Mouse (Mus musculus): ENCODE data around the gene Ttc25. TPM values are rescaled to one million over a fixed set of nuclear protein-coding genes. Genes with fewer than 3 reads are reported as not detected.

Ttc25 gene
- total RNA-seq, 1 experiment: 3.4 TPM

- Histone ChIP-seq H3K36me3 (ENCODE audit: control insufficient read depth, insufficient read depth, low read length, poor library complexity, severe bottlenecking) (peaks cover 58% of the 10 kb centered on the region), H3K9me3 (ENCODE audit: control insufficient read depth, insufficient read depth, low read depth, low read length) (no peaks in the 10 kb centered on the region), H3K27ac (ENCODE audit: insufficient read depth, low read depth, low read length, poor library complexity, severe bottlenecking) (no peak overlapping the region), H3K4me1 (ENCODE audit: control insufficient read depth in 2 of 2, insufficient read depth in 2 of 2, low read length in 2 of 2, poor library complexity in 1 of 2) (no peaks in the 10 kb centered on the region; a peak in 1 of 4 replicates), H3K9ac (ENCODE audit: insufficient read depth, low read depth, low read length, poor library complexity, severe bottlenecking) (no peak overlapping the region), H3K4me3 (ENCODE audit: insufficient read depth in 1 of 2, low read depth in 1 of 2, low read length in 2 of 2, poor library complexity in 1 of 2, severe bottlenecking in 1 of 2) (no peak overlapping the region)
- DNase-seq (ENCODE audit: low read depth, low spot score): no peak
- TF ChIP-seq MAFK (IDR thresholded peaks at IDR 0.05; ENCODE audit: insufficient read depth, low read depth, low read length) (no peak), ZNF384 (IDR thresholded peaks at IDR 0.05; ENCODE audit: low read depth, low read length) (no peak), CHD2 (IDR thresholded peaks at IDR 0.05; ENCODE audit: low read depth, low read length) (no peak), ZC3H11A (IDR thresholded peaks at IDR 0.05; ENCODE audit: borderline replicate concordance, low read depth, low read length) (no peak), HCFC1 (IDR thresholded peaks at IDR 0.05; ENCODE audit: borderline replicate concordance, insufficient read depth, low read length) (no peak)
- in situ Hi-C loops (cut with MboI; ENCODE audit: low sequenced_read_pairs in 2 of 2, unreplicated experiment in 2 of 2): no loop called here
Observed at GRCm38 (mm10) chr11:100598074-100598473, 52.7 kb downstream of the Ttc25 start.

GRCm38 (mm10) chr11:100601372-100601771 lies 56.0 kb downstream of the Ttc25 start:
- H3K9me3 ChIP-seq (ENCODE audit: control insufficient read depth, insufficient read depth, low read depth, low read length): no peaks in the 10 kb centered on the region
- peaks cover 2 to 15% of the 10 kb centered on the region in 2 experiments; a peak in 2 of 4 replicates for H3K4me1 ChIP-seq (ENCODE audit: control insufficient read depth in 2 of 2, insufficient read depth in 2 of 2, low read length in 2 of 2, poor library complexity in 1 of 2)
- no peak overlapping the region for H3K27ac ChIP-seq (ENCODE audit: insufficient read depth, low read depth, low read length, poor library complexity, severe bottlenecking)
- H3K36me3 ChIP-seq (ENCODE audit: control insufficient read depth, insufficient read depth, low read length, poor library complexity, severe bottlenecking): peaks cover 42% of the 10 kb centered on the region
- TF ChIP-seq MAFK (IDR thresholded peaks at IDR 0.05; ENCODE audit: insufficient read depth, low read depth, low read length) (no peak), ZC3H11A (IDR thresholded peaks at IDR 0.05; ENCODE audit: borderline replicate concordance, low read depth, low read length) (no peak), CHD2 (IDR thresholded peaks at IDR 0.05; ENCODE audit: low read depth, low read length) (no peak), HCFC1 (IDR thresholded peaks at IDR 0.05; ENCODE audit: borderline replicate concordance, insufficient read depth, low read length) (no peak), ZNF384 (IDR thresholded peaks at IDR 0.05; ENCODE audit: low read depth, low read length) (no peak)
- in situ Hi-C loops (cut with MboI; ENCODE audit: low sequenced_read_pairs in 2 of 2, unreplicated experiment in 2 of 2): no loop called here
- H3K4me3 ChIP-seq (ENCODE audit: insufficient read depth in 1 of 2, low read depth in 1 of 2, low read length in 2 of 2, poor library complexity in 1 of 2, severe bottlenecking in 1 of 2): no peak overlapping the region
- no peak for DNase-seq (ENCODE audit: low read depth, low spot score)
- H3K9ac ChIP-seq (ENCODE audit: insufficient read depth, low read depth, low read length, poor library complexity, severe bottlenecking): no peak overlapping the region

- H3K27ac ChIP-seq (ENCODE audit: insufficient read depth, low read depth, low read length, poor library complexity, severe bottlenecking): no peak overlapping the region
- TF ChIP-seq ZC3H11A (IDR thresholded peaks at IDR 0.05; ENCODE audit: borderline replicate concordance, low read depth, low read length) (no peak), HCFC1 (IDR thresholded peaks at IDR 0.05; ENCODE audit: borderline replicate concordance, insufficient read depth, low read length) (no peak), MAFK (IDR thresholded peaks at IDR 0.05; ENCODE audit: insufficient read depth, low read depth, low read length) (no peak), ZNF384 (IDR thresholded peaks at IDR 0.05; ENCODE audit: low read depth, low read length) (no peak), CHD2 (IDR thresholded peaks at IDR 0.05; ENCODE audit: low read depth, low read length) (no peak)
Observed at GRCm38 (mm10) chr11:100603155-100603554, 57.7 kb downstream of the Ttc25 start.

GRCm38 (mm10) chr11:100603813-100604212 lies 58.4 kb downstream of the Ttc25 start:
- no peaks in the 10 kb centered on the region for H3K9me3 ChIP-seq (ENCODE audit: control insufficient read depth, insufficient read depth, low read depth, low read length)
- in situ Hi-C loops (cut with MboI; ENCODE audit: low sequenced_read_pairs in 2 of 2, unreplicated experiment in 2 of 2): no loop called here
- H3K9ac ChIP-seq (ENCODE audit: insufficient read depth, low read depth, low read length, poor library complexity, severe bottlenecking): no peak overlapping the region
- peaks cover 20% of the 10 kb centered on the region for H3K36me3 ChIP-seq (ENCODE audit: control insufficient read depth, insufficient read depth, low read length, poor library complexity, severe bottlenecking)
- TF ChIP-seq CHD2 (IDR thresholded peaks at IDR 0.05; ENCODE audit: low read depth, low read length): no peak
- H3K4me3 ChIP-seq (ENCODE audit: insufficient read depth in 1 of 2, low read depth in 1 of 2, low read length in 2 of 2, poor library complexity in 1 of 2, severe bottlenecking in 1 of 2): no peak overlapping the region
- no peak for DNase-seq (ENCODE audit: low read depth, low spot score)
- no peak overlapping the region for H3K27ac ChIP-seq (ENCODE audit: insufficient read depth, low read depth, low read length, poor library complexity, severe bottlenecking)
- peaks cover 5 to 16% of the 10 kb centered on the region in 2 experiments; a peak in 2 of 4 replicates for H3K4me1 ChIP-seq (ENCODE audit: control insufficient read depth in 2 of 2, insufficient read depth in 2 of 2, low read length in 2 of 2, poor library complexity in 1 of 2)

More at GRCm38 (mm10) chr11:100603155-100603554, 57.7 kb downstream of the Ttc25 start:
- in situ Hi-C loops (cut with MboI; ENCODE audit: low sequenced_read_pairs in 2 of 2, unreplicated experiment in 2 of 2): no loop called here
- no peak for DNase-seq (ENCODE audit: low read depth, low spot score)
- Histone ChIP-seq H3K4me1 (ENCODE audit: control insufficient read depth in 2 of 2, insufficient read depth in 2 of 2, low read length in 2 of 2, poor library complexity in 1 of 2) (peaks cover 5 to 16% of the 10 kb centered on the region in 2 experiments; a peak in 2 of 4 replicates), H3K9me3 (ENCODE audit: control insufficient read depth, insufficient read depth, low read depth, low read length) (no peaks in the 10 kb centered on the region), H3K4me3 (ENCODE audit: insufficient read depth in 1 of 2, low read depth in 1 of 2, low read length in 2 of 2, poor library complexity in 1 of 2, severe bottlenecking in 1 of 2) (no peak overlapping the region), H3K36me3 (ENCODE audit: control insufficient read depth, insufficient read depth, low read length, poor library complexity, severe bottlenecking) (peaks cover 26% of the 10 kb centered on the region), H3K9ac (ENCODE audit: insufficient read depth, low read depth, low read length, poor library complexity, severe bottlenecking) (no peak overlapping the region)

Data from ES-E14 (cell line).